Mouse (Mus musculus) intestine, embryonic 14.5 days (tissue): ENCODE measurements around the gene Arf1. TPM values are rescaled to one million over a fixed set of nuclear protein-coding genes. Genes with fewer than 3 reads are reported as not detected.

Experiments
- ATAC-seq: fragments of 200-750 bp; cut with Nextera tagmentation; replicated peaks from 2 replicates; pipeline ENCODE4 v1.8.0; 2017; ENCODE audit warnings: low read depth, moderate number of reproducible peaks, moderate TSS enrichment, moderate library complexity; ENCODE audit not compliant: low FRiP score, low TSS enrichment
- DNase-seq: peaks from one replicate; pipeline ENCODE4 v3.0.0-alpha.2; 2018; ENCODE audit warnings: low spot score
- H3K27ac ChIP-seq: fragments of 300-500 bp; sonication (generic); 2 replicates; pipeline ENCODE4 v1.5.1; 2014; ENCODE audit warnings: low read depth, mild to moderate bottlenecking, control low read depth
- H3K27me3 ChIP-seq: fragments of 300-500 bp; sonication (generic); replicated peaks from 2 replicates; pipeline ENCODE4 v1.6.1; 2014; ENCODE audit warnings: low read length, control low read depth; ENCODE audit not compliant: control insufficient read depth, insufficient read depth
- H3K36me3 ChIP-seq: fragments of 300-500 bp; sonication (generic); 2 replicates; pipeline ENCODE4 v1.6.1; 2014; ENCODE audit warnings: low read length, control low read depth; ENCODE audit not compliant: control insufficient read depth, insufficient read depth
- H3K4me1 ChIP-seq: fragments of 300-500 bp; sonication (generic); replicated peaks from 2 replicates; pipeline ENCODE4 v1.6.1; 2014; ENCODE audit warnings: low read length, control low read depth, mixed read lengths; ENCODE audit not compliant: control insufficient read depth, insufficient read depth
- H3K4me2 ChIP-seq: fragments of 300-500 bp; sonication (generic); 2 replicates; pipeline ENCODE4 v1.6.1; 2014; ENCODE audit warnings: low read length
- H3K4me3 ChIP-seq: fragments of 300-500 bp; sonication (generic); 2 replicates; pipeline ENCODE4 v1.5.1; 2014; ENCODE audit warnings: low read depth, low read length, control low read depth, mixed read lengths
- H3K9ac ChIP-seq: fragments of 300-500 bp; sonication (generic); 2 replicates; pipeline ENCODE4 v1.6.1; 2014; ENCODE audit warnings: mild to moderate bottlenecking, low read length
- H3K9me3 ChIP-seq: fragments of 300-500 bp; sonication (generic); 2 replicates; pipeline ENCODE4 v1.6.1; 2016; ENCODE audit warnings: low read length, control low read depth; ENCODE audit not compliant: control insufficient read depth
- WGBS: fragments of 180-500 bp; shearing (Covaris S2); extraction: QIAGEN DNeasy Blood & Tissue Kit; methylation state at CpG from one replicate; pipeline ENCODE4 v1.1.7; 2014; 5-methylcytosine and 5-hydroxymethylcytosine counted together
- polyA plus RNA-seq: library from polyadenylated mRNA; unstranded; fragments of >200 nt; fragmentation: Nextera tagmentation; extraction: Ambion mirVana; gene quantifications from 2 replicates; pipeline ENCODE4 v1.2.1, GENCODE M21; 2014

Arf1 gene
- polyA plus RNA-seq, 1 experiment from 2014 or later: 618 TPM

- Histone ChIP-seq H3K36me3 (peaks cover 64% of the 10 kb centered on the region), H3K4me2 (peak overlapping the region; percentile 58; the same call in 1 of the 2 replicates), H3K9ac (no peak overlapping the region), H3K4me1 (peaks cover 10% of the 10 kb centered on the region; the same call in 1 of the 2 replicates), H3K27me3 (no peaks in the 10 kb centered on the region), H3K4me3 (peak overlapping the region; percentile 86; the same call in 1 of the 2 replicates), H3K27ac (0 out of 2 replicates have a peak overlapping the region, but pooled peaks have one; percentile 19), H3K9me3 (no peaks in the 10 kb centered on the region)
- ATAC-seq (no peak), DNase-seq (no peak)
- WGBS: 71% methylated on average over 5 of the region's 5 CpGs
Observed at GRCm38 (mm10) chr11:59209580-59209979, 18.5 kb downstream of the Arf1 start.

- Histone ChIP-seq H3K36me3 (peaks cover 64% of the 10 kb centered on the region), H3K4me2 (peak overlapping the region; percentile 58), H3K4me1 (peaks cover 10% of the 10 kb centered on the region; the same call in 1 of the 2 replicates), H3K27ac (peak overlapping the region; percentile 93; the same call in 1 of the 2 replicates), H3K27me3 (no peaks in the 10 kb centered on the region), H3K9ac (peak overlapping the region; percentile 87), H3K9me3 (no peaks in the 10 kb centered on the region), H3K4me3 (peak overlapping the region; percentile 86)
- peak; percentile 89 for DNase-seq
- 10% methylated on average over 18 of the region's 18 CpGs for WGBS
- peak; percentile 65 for ATAC-seq
Observed at GRCm38 (mm10) chr11:59209003-59209441, 19.0 kb downstream of the Arf1 start.

DNA sequence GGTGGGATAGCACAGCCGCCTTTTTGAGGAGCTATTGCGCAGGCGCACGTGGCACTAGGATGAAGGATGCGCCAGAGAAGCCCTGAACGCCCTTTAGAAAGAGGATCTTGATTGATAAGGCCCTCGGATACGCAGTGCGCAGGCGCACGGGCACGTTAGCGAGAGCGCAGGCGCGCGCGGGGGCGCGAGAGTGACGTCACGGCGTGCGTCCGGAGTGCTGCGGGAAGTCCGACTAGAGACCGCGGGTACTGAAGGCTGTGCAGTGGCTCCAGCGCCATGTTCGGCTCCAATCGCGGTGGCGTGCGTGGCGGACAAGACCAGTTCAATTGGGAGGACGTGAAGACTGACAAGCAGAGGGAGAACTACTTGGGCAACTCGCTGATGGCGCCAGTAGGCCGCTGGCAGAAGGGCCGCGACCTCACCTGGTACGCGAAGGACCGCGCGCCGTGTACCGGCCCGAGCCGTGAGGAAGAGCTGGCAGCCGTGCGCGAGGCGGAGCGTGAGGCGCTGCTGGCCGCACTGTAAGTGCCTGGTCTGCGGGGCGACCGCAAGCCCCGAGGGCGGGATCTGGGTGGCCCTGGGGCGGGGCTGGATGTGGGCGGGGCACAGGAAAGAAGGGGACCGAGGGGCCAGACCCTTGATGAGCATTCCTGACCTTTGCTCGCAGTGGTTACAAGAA, 19.8 kb downstream of the Arf1 start, which contains the start of gene 2310033P09Rik:
Gene 2310033P09Rik, plus strand, starts transcription at position 169 of the 679 bp plus-strand sequence.
- no peaks in the 10 kb centered on the region for H3K9me3 ChIP-seq
- H3K27me3 ChIP-seq: no peaks in the 10 kb centered on the region
- DNase-seq (peak; percentile 95), ATAC-seq (peak; percentile 83)
- peaks cover 10% of the 10 kb centered on the region; the same call in 1 of the 2 replicates for H3K4me1 ChIP-seq
- peak within 1 kb of the TSS; percentile 93 for H3K27ac ChIP-seq
- peak within 1 kb of the TSS; percentile 58 for H3K4me2 ChIP-seq
- under 1% methylated on average over 64 of the region's 67 CpGs for WGBS
- peak within 1 kb of the TSS; percentile 87 for H3K9ac ChIP-seq
- H3K4me3 ChIP-seq: peak within 1 kb of the TSS; percentile 86
- H3K36me3 ChIP-seq: peaks cover 63% of the 10 kb centered on the region

DNA sequence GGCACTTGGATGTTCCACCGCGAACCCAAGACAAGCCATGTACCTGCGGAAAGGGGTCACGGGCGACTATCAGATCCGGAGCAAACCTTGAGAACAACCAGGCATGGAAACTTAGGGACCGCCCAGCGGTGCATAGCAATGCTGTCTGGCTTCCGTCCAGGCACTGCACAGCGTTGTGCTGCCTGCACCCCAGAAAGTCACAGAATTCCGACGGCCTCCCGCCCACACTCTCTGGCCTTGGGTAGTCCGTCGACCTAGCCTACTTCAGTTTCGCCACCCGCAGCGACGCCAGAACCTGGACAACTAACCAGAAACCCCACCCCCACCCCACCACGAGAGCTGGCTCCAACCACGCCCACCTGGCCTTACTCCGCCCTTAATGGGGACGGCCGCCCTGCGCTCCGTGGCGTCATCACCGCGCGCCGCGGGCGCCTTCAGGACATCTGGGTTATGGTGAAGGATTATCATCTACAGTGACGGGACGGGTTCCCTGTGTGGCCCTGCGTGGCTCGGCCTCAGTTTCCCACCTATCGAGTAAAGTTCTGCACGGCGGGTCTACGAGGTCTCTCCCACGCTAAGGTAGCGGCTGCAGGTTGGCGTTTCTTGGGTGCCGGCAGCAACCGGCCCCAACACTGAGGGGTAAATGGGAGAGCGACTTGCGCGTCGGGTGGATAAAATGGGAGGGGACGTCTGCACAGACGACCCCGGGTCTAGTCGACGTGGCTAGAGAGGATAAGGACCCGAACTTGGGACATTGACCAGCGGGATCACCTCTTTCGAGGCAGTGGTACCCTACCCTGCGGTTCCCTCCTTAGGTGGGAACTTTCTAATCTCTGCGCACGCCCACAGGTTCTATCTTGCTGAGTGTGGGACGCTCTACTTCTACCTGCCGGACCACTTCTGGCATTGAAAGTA, 25.7 kb downstream of the Arf1 start, which contains the start of gene Mrpl55:
Gene Mrpl55, plus strand, starts transcription at position 406 of the 915 bp plus-strand sequence.
- Histone ChIP-seq H3K4me3 (peak within 1 kb of the TSS; percentile 79), H3K4me1 (peaks cover 14% of the 10 kb centered on the region), H3K27me3 (no peaks in the 10 kb centered on the region), H3K9ac (peak within 1 kb of the TSS; percentile 70), H3K9me3 (no peaks in the 10 kb centered on the region), H3K4me2 (peak within 1 kb of the TSS; percentile 97), H3K36me3 (peaks cover 44% of the 10 kb centered on the region), H3K27ac (peak within 1 kb of the TSS; percentile 71)
- peak; percentile 93 for ATAC-seq
- WGBS: under 1% methylated on average over 63 of the region's 63 CpGs
- peak; percentile 99 for DNase-seq

DNA sequence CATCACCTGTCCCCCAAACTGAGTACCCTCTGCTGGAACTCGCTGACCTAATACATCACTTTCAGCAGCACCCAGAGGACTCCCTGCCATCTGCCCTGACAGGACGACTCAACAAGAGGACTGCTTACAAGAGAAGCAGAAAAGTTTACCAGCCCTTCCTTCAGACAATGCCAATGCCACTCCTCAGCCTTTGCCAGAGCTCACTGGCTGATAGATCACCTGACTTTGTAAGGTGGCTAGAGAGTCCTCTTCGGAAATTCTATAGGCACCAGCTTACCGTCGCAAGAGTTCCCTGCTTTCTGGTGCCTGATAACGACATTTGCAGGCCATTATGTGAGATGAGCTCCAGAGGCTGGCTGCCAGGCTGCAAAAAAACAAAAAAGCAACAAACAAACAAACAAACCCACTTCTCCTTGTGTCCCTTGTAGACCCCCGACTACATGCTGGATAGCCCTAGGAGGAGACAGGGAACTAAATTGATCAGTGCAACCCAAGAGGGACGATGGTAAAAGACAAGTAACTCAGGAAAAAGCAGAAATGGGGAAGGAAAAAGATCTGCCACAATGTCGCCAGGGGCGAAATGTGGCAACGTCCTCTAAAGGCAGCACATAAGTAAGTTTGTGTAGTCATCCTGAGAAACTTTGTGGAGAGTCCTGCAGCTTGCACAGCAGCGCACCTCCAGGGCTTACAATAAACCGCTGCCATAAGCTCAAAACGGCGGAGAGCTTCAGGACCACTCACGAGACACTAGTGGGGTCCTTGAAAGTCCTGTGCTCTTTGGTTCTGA, 26.7 kb downstream of the Arf1 start:
- Histone ChIP-seq H3K9ac (peak overlapping the region; percentile 70), H3K4me1 (peaks cover 14% of the 10 kb centered on the region), H3K9me3 (no peaks in the 10 kb centered on the region), H3K36me3 (peaks cover 37% of the 10 kb centered on the region), H3K4me2 (peak overlapping the region; percentile 97), H3K27me3 (no peaks in the 10 kb centered on the region), H3K27ac (peak overlapping the region; percentile 71; the same call in 1 of the 2 replicates), H3K4me3 (peak overlapping the region; percentile 79)
- DNase-seq: no peak
- no peak for ATAC-seq
- WGBS: 29% methylated on average over 16 of the region's 16 CpGs

DNA sequence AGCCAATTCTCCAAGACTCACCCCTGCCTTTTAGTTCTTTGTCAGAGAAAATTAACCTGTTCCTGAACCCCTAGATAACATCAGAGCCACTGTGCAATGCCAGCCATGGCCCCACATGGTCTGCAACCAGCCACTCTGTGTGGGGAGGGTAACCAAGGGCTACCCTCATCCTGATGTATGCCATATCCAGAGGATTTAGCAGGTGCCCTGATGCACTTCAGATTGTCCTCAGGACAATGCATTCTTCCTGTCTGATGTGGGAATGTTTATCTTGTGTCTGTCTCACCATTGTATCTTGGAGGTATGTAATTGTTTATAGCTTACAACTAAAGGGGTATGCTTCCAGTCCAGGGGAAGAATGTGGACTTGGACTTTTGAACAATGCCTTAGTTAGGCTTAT, 31.8 kb downstream of the Arf1 start:
- Histone ChIP-seq H3K27ac (no peak overlapping the region), H3K4me2 (no peak overlapping the region), H3K9me3 (no peaks in the 10 kb centered on the region), H3K9ac (no peak overlapping the region), H3K4me3 (no peak overlapping the region), H3K27me3 (no peaks in the 10 kb centered on the region), H3K4me1 (peaks cover 4% of the 10 kb centered on the region), H3K36me3 (peaks cover 13% of the 10 kb centered on the region)
- DNase-seq: no peak
- no peak for ATAC-seq

GRCm38 (mm10) chr11:59192059-59192386, 36.0 kb downstream of the Arf1 start, which contains the start of gene Guk1:
Gene Guk1, minus strand, starts transcription at chr11:59192212.
- Histone ChIP-seq H3K4me2 (peak within 1 kb of the TSS; percentile 73), H3K9ac (peak within 1 kb of the TSS; percentile 68), H3K4me1 (peaks cover 6% of the 10 kb centered on the region), H3K27me3 (no peaks in the 10 kb centered on the region), H3K4me3 (peak within 1 kb of the TSS; percentile 67), H3K9me3 (no peaks in the 10 kb centered on the region), H3K36me3 (no peaks in the 10 kb centered on the region), H3K27ac (peak within 1 kb of the TSS; percentile 89)
- DNase-seq: no peak
- WGBS: 6% methylated on average over 16 of the region's 16 CpGs
- 0 out of 2 replicates have a peak, but pooled peaks have one; percentile 4 for ATAC-seq
